ENCODE assay signal across 8 mouse cellular contexts in the genomic region with DNA sequence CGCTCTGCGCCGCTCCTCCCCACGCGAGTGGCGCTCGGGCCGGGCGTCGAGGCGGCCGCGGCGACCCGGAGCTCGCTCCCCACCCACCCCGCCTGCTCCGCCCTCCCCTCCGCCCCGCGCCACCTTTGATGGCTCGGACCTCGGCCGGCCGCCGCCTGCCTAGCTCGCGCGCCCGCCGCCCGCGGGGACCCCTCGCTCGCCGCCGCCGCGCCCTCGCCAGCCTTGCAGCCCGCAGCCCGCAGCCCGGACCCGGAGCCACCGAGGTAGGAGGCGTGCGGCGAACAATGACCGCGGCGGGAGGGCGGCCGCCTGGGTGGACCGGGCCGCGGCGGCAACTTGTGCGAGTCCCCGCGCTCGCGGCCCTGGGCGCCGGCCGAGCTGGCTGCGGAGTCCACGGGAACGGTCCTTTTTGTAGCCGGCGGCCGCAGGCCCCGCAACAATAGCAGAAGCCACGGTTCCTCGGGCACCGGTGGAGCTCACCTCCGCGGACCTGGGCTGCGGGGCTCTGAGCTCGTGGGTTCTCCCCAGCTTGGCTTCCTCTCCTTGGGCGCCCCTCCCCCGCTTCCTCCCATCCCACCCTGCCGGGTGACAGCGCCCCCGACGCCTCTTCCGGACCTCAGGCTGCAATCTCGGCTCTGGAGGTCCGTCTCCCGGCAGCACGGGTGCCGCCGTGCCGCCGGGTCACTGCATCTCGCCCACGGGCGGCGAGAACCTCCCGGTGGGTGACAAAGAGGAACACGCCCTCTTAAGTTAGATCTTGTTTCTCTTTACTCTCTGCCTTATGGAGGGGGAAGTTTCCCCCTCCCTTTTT. TPM values are rescaled to one million over a fixed set of nuclear protein-coding genes. Genes with fewer than 3 reads are reported as not detected.
A peak's percentile ranks its signal among the peaks of the same experiment; 100 is the strongest.
DNase-seq lines count a peak whose midpoint lies in the region; ATAC-seq and TF ChIP-seq lines count a peak whose summit lies in the region.

No protein-coding gene starts in this region.

- dilution Hi-C loops in CH12.LX (cut with MboI; ENCODE audit: extremely low pct_ligation_motif_present, extremely low pct_unique_long_range_greater_than_20kb, low sequenced_read_pairs), result no loop called here

- H3K9ac ChIP-seq in CH12.LX (ENCODE audit: insufficient read depth, low read depth), result peak overlapping the region; percentile 37; the same call in 1 of the 2 replicates
- H3K9ac ChIP-seq in lung, postnatal 0 days (replicated peaks; ENCODE audit: low read depth), result peak overlapping the region; percentile 90

- H3K36me3 ChIP-seq in CH12.LX (replicated peaks in 1 of 2; ENCODE audit: control insufficient read depth in 1 of 2, insufficient read depth in 1 of 2, low read length in 1 of 2), result no peaks in the 10 kb centered on the region
- H3K36me3 ChIP-seq in lung, postnatal 0 days (ENCODE audit: insufficient read depth, low read length), result no peaks in the 10 kb centered on the region

- intact Hi-C loops in heart, postnatal 10 days (cut with DNase I), result loop anchor here (1.0 to 5.0 kb wide), 3 partner anchors 23 to 184 kb away; no protein-coding TSS in a partner anchor

- no peaks in the 10 kb centered on the region for H3K79me2 ChIP-seq in CH12.LX (replicated peaks; ENCODE audit: control insufficient read depth, extremely low read depth, insufficient read depth, poor library complexity, severe bottlenecking)

- peaks cover 0 to 37% of the 10 kb centered on the region in 2 experiments; a peak in 2 of 4 replicates for H3K4me1 ChIP-seq in CH12.LX (ENCODE audit: control insufficient read depth in 1 of 2, insufficient read depth in 2 of 2)
- peaks cover 10% of the 10 kb centered on the region; the same call in 1 of the 2 replicates for H3K4me1 ChIP-seq in embryonic fibroblast, embryonic 13.5 days (ENCODE audit: control insufficient read depth, insufficient read depth, low read length)
- H3K4me1 ChIP-seq in lung, postnatal 0 days (ENCODE audit: insufficient read depth, low read depth, low read length), result no peaks in the 10 kb centered on the region; the same call in 1 of the 2 replicates

- in situ Hi-C loops in CH12.LX (cut with MboI; ENCODE audit: low pct_ligation_motif_present, low pct_unique_long_range_greater_than_20kb, low sequenced_read_pairs), result loop anchor here (10.0 kb wide), 1 partner anchor 189 kb away; no protein-coding TSS in a partner anchor

- no peak for TF ChIP-seq EP300 in CH12.LX (IDR thresholded peaks at IDR 0.05; ENCODE audit: low read length)
- TF ChIP-seq EP300 in lung, postnatal 0 days (IDR thresholded peaks at IDR 0.05), result no peak

- peak; percentile 79 for ATAC-seq in lung, postnatal 0 days

- no peaks in the 10 kb centered on the region for H3K27me3 ChIP-seq in CH12.LX (replicated peaks)
- H3K27me3 ChIP-seq in lung, postnatal 0 days (replicated peaks; ENCODE audit: insufficient read depth, low read length), result no peaks in the 10 kb centered on the region

- H3K27ac ChIP-seq in CH12.LX (ENCODE audit: insufficient read depth, low read depth), result no peak overlapping the region
- peak overlapping the region; percentile 96 for H3K27ac ChIP-seq in embryonic fibroblast, embryonic 13.5 days (ENCODE audit: insufficient read depth, low read length)
- peak overlapping the region; percentile 86 for H3K27ac ChIP-seq in lung, postnatal 0 days (ENCODE audit: low read length)

- H3K4me2 ChIP-seq in CH12.LX (ENCODE audit: insufficient read depth, low read depth, poor library complexity, severe bottlenecking), result peak overlapping the region; percentile 79
- H3K4me2 ChIP-seq in lung, postnatal 0 days (replicated peaks; ENCODE audit: low read depth, low read length), result peak overlapping the region; percentile 55

- no peak for TF ChIP-seq RAD21 in CH12.LX (IDR thresholded peaks at IDR 0.05; ENCODE audit: low read depth, low read length)

- no peaks in the 10 kb centered on the region for H3K9me3 ChIP-seq in CH12.LX (replicated peaks; ENCODE audit: low read length)
- H3K9me3 ChIP-seq in lung, postnatal 0 days (ENCODE audit: low read length), result no peaks in the 10 kb centered on the region

- TF ChIP-seq CTCF in CH12.LX (conservative IDR thresholded peaks at IDR 0.05 in 1 of 2, IDR thresholded peaks at IDR 0.05 in 1 of 2; ENCODE audit: low read depth in 2 of 2, low read length in 2 of 2), result no peak
- no peak for TF ChIP-seq CTCF in embryonic fibroblast, embryonic 13.5 days (IDR thresholded peaks at IDR 0.05; ENCODE audit: borderline replicate concordance, insufficient read depth, low read length)
- TF ChIP-seq CTCF in lung, postnatal 0 days (IDR thresholded peaks at IDR 0.05), result peak; percentile 33

- 4% methylated on average over 42 of the region's 100 CpGs for WGBS in lung, postnatal 0 days

- TF ChIP-seq POLR2A in CH12.LX (IDR thresholded peaks at IDR 0.05; ENCODE audit: low read depth, low read length), result no peak
- TF ChIP-seq POLR2A in embryonic fibroblast, embryonic 13.5 days (IDR thresholded peaks at IDR 0.05; ENCODE audit: low read depth, low read length), result no peak; the same call in none of the 2 replicates

- DNase-seq in CH12.LX (ENCODE audit: extremely low read depth), result peak; percentile 37
- DNase-seq in adrenal gland, postnatal 14 days, result peak; percentile 75
- peak; percentile 71 to 75 for DNase-seq in heart, postnatal 10 days
- DNase-seq in kidney, postnatal 25 days, result peak; percentile 76 to 82
- peak; percentile 76 for DNase-seq in lung, postnatal 0 days (ENCODE audit: low spot score)
- peak; percentile 62 for DNase-seq in ovary, postnatal 36 days (ENCODE audit: low spot score)
- peak; percentile 80 for DNase-seq in yolk sac, embryonic 10.5 days (ENCODE audit: low spot score)

- peak overlapping the region; percentile 58 to 83 (median 75) for H3K4me3 ChIP-seq in CH12.LX (replicated peaks in 1 of 3; ENCODE audit: low read depth in 2 of 3, low read length in 2 of 3, poor library complexity in 1 of 3)
- H3K4me3 ChIP-seq in embryonic fibroblast, embryonic 13.5 days (ENCODE audit: insufficient read depth, low read length), result peak overlapping the region; percentile 98
- H3K4me3 ChIP-seq in lung, postnatal 0 days (ENCODE audit: low read depth, low read length), result peak overlapping the region; percentile 86

TF ChIP-seq in CH12.LX, 34 proteins besides CTCF, POLR2A, EP300 and RAD21:
- TF ChIP-seq MAZ (IDR thresholded peaks at IDR 0.05; ENCODE audit: low read depth, low read length) (no peak), MAFK (IDR thresholded peaks at IDR 0.05; ENCODE audit: insufficient replicate concordance, low read length) (no peak), MAX (IDR thresholded peaks at IDR 0.05; ENCODE audit: low read length) (no peak), MYC (IDR thresholded peaks at IDR 0.05; ENCODE audit: low read depth, low read length) (no peak), PAX5 (IDR thresholded peaks at IDR 0.05; ENCODE audit: low read length) (no peak), JUN (IDR thresholded peaks at IDR 0.05; ENCODE audit: insufficient read depth, low read depth, low read length) (no peak), MXI1 (IDR thresholded peaks at IDR 0.05; ENCODE audit: low read depth, low read length) (no peak), USF2 (conservative IDR thresholded peaks at IDR 0.05; ENCODE audit: low read depth, low read length) (no peak), RCOR1 (conservative IDR thresholded peaks at IDR 0.05; ENCODE audit: low read depth, low read length) (no peak), BHLHE40 (IDR thresholded peaks at IDR 0.05; ENCODE audit: low read depth, low read length) (no peak), CHD2 (IDR thresholded peaks at IDR 0.05; ENCODE audit: low read length) (no peak), ELF1 (IDR thresholded peaks at IDR 0.05; ENCODE audit: low read depth, low read length) (no peak), UBTF (IDR thresholded peaks at IDR 0.05; ENCODE audit: low read depth, low read length) (no peak), KAT2A (IDR thresholded peaks at IDR 0.05; ENCODE audit: insufficient replicate concordance, low read length) (no peak), NELFE (IDR thresholded peaks at IDR 0.05; ENCODE audit: low read depth, low read length) (no peak), GABPA (IDR thresholded peaks at IDR 0.05; ENCODE audit: insufficient replicate concordance, low read depth, low read length) (no peak), SIN3A (IDR thresholded peaks at IDR 0.05; ENCODE audit: low read length) (no peak), ZNF384 (IDR thresholded peaks at IDR 0.05; ENCODE audit: low read depth, low read length) (no peak), JUND (conservative IDR thresholded peaks at IDR 0.05; ENCODE audit: low read depth, low read length) (no peak)

RNA-seq across cellular contexts. Expression of a gene that starts 0.9 kb away (rescaled TPM):
- 2.5 TPM in 2 replicates for total RNA-seq in CH12.LX (2012; rRNA removed)
- 2.4 and 2.7 TPM in 2 replicates for total RNA-seq in CH12.LX (2014; rRNA removed)
- polyA plus RNA-seq in CH12.LX (2012; ENCODE audit: insufficient read length, low read depth), result 9.5 and 10.3 TPM in 2 replicates
- total RNA-seq in adrenal gland, postnatal 14 days (2021), result 21.1 and 22.4 TPM in 2 replicates
- polyA plus RNA-seq in embryonic fibroblast, embryonic 13.5 days (2011; ENCODE audit: insufficient read length, low read depth, missing spikeins), result 127 and 142 TPM in 2 replicates
- total RNA-seq in heart, postnatal 10 days (2021), result 10 to 100 TPM; 31.1 to 32.8 TPM
- 17.9 TPM in 2 replicates for polyA plus RNA-seq in lung, postnatal 0 days (2015; fragmentation: Nextera tagmentation; extraction: Ambion mirVana)
